Mouse (Mus musculus) neutrophil, adult 5-6 weeks (primary cell): ENCODE measurements around the gene Ifitm1. TPM values are rescaled to one million over a fixed set of nuclear protein-coding genes. Genes with fewer than 3 reads are reported as not detected.
"Not testable (repeated sequence)": the region's sequence is repeated elsewhere in the genome, so short reads cannot be mapped to it uniquely, and the experiment has no call there.

Source experiments
- ATAC-seq: fragments of 151-379, 151-347 bp; 2 replicates; pipeline ENCODE4 v1.8.0; 2017; ENCODE audit warnings: mild to moderate bottlenecking, moderate TSS enrichment; ENCODE audit not compliant: insufficient number of reproducible peaks, poor library complexity, low FRiP score, severe bottlenecking; ENCODE audit errors: extremely low read depth
- total RNA-seq: library from RNA; stranded (forward); fragments of 200-1000 nt; gene quantifications from 2 replicates; pipeline ENCODE4 v1.2.3, GENCODE M21; 2017

Gene Ifitm1
- total RNA-seq, 1 experiment from 2014 or later, result 416 TPM

DNA sequence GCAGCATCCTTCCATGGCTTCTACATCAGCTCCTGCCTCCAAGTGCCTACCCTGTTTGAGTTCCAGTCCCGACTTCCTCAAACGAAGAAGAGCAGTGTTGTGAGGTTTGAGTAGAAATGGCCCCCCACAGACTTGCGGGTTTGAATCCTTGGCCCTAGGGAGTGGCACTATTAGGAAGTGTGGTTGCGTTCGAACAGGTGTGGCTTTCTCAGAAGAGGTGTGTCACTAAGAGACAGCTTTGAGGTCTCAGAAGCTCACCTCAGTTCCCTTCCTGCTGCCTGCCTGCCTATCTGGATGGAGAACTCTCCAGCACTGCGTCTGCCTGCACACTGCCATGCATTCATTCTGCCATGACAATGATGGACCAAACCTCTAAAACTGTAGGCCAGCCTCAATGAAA lies 39.4 kb downstream of the Ifitm1 start:
- ATAC-seq, result peak; percentile 43; the same call in 1 of the 2 replicates

DNA sequence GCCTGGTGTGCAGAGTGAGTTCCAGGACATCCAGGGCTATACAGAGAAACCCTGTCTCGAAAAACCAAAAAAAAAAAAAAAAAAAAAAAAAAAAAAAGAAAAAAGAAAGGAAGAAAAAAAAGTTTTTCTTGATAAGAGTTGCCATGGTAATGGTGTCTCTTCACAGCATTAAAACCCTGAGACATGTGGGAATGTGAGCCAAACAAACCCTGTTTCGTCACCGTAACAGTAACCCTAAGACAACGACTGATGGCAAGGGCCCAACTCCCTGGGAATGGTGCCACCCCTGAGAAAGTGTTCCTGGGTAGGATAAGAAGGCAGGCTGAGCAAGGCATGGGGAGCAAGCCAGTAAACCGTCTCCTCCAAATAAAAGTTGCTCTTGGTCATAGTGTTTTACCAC lies 39.9 kb downstream of the Ifitm1 start:
- no peak for ATAC-seq

DNA sequence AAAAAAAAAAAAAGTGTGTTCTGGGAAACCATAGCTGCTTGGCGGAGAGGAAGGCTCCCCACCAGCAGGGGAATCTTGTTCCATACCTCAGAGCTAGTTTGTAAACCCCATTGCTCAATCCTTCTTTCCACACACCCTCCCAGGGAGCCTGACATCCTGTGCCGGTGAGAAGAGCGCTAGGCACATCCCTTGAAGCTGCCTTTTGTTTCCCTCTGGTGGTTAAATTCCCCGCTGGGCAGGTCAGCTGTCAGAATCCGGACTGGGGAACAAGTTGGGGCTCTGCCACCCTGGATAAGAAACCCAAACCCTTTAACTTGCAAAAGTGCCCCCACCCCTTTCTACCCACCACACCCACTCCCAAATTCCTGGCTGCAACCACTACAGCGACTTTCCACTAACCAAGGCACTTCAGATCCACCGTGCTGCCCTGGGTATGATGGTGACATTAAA lies 41.3 kb downstream of the Ifitm1 start:
- ATAC-seq, result peak; percentile 57

DNA sequence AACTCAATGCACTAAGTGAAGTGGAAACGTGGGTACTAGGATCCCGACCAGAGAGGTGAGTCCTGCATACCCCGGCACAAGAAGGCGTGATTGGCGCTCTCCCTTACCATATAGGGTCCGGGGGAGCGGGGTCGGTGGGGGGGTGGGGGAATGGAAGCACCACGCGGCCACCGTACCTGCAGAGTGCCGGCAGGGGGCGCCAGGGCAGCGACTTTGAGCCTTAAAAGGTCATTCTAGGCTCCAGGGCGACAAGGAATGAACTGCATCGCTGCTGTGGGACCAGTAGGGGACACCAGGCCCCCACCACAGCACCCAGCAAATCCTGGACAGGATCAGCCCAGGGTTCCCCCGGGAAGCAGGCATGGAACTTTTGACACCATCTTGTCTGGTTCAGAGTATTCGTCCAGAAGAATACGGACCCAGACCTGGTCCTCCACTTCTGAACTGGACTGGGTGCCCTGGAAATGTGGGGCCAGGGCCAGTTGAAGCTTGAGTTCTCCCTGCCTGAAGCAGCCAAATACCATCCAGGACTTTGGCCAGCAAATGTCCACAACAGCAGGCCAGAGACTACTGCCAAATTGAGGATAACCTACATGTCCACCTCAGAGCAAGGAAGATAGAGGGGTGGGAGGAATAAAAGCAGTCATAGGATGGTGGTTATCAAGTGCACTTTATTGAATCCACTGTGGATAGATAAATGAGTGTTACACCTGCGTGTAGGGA lies 42.1 kb downstream of the Ifitm1 start:
- ATAC-seq, result peak; percentile 75

DNA sequence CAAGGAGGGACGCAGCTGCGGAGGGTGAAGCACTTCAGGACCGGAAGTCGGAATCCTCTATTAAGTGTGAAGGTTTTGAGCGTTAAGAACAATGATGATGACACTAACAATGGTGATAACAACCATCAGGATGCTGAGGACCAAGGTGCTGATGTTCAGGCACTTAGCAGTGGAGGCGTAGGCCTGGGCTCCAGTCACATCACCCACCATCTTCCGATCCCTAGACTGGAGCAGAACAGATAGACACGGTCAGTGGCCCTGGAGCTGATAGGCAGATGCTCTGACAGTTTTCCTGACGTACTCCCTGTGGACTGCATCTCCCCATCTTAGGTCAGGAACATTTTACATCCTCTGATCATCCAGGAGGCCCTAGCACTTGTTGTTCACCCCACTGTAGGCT lies 42.6 kb downstream of the Ifitm1 start:
- ATAC-seq, result no peak

DNA sequence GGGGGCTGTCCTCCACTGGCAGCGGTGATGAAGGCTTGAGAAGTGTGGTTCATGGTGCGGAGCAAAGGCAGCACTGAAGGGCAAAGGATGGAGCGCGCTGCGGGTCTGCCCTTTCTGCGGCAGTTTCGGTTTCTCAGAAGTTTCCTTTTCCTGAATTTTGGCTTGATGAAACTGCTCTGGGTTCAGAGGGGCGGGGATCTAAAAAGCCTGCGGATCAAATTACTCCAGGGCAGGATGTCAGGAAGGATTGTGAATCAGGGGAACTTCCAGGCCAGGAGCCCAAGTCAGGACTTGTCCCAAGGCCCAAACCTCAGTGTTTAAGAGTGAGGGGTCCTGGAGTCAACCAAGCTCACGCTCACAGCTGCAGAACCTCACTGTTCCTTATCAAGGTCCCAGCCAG lies 43.6 kb downstream of the Ifitm1 start, which contains the start of gene Ifitm3:
Gene Ifitm3 (minus strand): TSS at position 178 of the 400 bp plus-strand sequence.
- no peak for ATAC-seq

DNA sequence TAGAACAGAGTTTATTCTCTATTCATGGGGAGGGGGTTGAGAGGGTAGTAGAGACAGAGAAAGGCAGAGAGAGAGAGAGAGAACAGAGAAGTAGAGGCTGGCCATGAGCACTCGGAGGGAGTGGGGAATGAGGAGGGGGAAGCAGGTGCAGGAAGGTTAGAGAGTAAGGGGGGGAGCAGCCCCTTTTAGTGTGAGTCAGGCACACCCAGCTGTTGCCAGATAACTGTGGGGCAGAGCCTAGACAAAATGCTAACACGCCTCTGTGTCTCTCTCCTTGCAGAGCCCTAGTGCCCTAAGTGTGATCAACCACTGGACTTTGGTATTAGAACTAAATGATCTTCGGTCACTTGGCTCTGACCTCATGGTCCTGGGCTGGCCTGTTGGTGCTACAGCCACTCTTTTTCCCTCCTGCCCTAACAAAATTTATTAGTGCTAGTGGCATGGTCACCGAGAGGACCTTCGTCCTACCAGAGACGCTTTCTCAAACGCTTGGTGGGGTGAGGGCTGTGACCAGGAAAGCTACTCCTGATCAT lies 44.3 kb downstream of the Ifitm1 start:
- no peak for ATAC-seq

DNA sequence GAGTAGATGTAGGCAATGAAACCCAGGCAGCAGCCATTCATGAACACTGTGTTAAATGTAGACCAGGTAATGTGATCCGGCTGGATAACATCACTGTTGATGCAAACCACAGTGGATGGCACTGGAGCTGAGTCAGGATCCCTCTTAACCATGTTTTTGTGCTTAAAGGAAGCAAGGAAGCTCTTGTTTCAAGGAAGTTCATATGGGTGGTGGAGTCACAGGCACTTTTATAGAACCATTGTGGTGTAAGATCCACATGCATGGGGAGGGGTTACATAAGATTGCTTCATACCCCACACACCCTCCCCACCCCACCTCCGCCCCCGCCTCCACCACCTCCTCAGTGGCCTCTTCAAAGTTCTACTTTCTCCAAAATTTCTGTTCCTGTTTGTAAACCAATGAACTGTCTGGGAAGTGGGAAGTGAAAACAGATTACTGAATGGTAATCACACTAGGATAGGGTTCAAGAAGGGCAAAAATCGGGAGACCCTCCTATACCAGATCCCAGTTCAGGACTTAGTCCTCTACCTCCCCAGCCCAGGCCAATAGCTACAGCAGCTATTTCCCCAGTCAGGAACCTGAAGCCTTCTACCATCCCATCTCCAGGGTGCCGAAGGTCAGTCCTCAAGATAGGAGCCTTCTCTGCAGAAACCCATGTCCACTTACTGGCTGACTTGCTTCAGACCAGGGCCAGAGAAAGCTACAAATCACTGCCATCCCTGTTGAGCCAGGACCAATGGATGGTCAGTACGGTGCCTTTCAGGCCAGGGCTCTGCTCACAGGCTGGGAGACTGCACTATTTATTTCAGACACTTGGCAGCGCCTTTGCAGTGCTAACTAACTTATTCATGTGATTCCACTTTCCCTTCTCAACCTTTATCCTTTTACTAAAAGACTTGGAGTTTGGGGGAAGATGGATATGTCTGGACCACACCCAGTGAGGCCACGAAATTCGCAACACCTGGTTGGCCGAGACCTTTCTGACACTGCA lies 50.0 kb downstream of the Ifitm1 start:
- peak; percentile 42; the same call in 1 of the 2 replicates for ATAC-seq

DNA sequence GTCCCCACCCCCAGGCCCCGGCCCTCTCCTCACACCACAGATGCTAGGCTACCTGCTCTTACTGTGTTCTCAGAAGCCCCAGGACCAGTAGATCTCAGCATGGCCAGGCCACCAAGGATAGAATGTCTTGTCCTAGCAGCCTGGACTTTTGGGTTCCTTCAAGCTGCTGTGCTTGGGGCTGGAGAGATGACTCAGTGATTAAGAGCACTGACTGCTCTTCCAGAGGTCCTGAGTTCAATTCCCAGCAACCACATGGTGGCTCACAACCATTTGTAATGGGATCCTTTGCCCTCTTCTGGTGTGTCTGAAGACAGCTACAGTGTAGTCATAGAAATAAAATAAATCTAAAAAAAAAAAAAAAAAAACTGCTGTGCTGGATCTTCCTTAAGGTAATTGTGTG lies 50.8 kb downstream of the Ifitm1 start, which contains the start of gene Ifitm6:
Gene Ifitm6 (minus strand): TSS at position 101 of the 400 bp plus-strand sequence.
- ATAC-seq, result not testable (repeated sequence)

DNA sequence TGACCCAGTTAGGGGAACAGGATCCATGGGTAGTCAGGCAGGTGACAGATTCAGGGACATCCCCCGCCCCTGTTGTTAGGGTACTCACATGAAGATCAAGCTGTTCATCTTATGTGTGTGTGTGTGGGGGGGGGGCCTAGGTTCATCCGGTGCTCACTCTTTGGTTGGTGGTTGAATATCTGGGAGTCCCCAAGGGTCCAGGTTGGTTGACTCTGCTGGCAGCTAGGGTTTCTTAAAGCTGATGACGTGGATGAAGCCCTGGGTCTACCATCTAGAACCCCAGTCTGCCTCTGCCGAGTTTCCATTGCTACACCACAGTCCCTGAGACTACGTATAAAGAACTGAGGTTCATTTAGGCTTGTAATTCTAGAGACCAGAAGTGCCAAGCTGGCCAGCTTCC lies 52.0 kb downstream of the Ifitm1 start:
- no peak for ATAC-seq

Other genes starting within 250 kb of the Ifitm1 start
- not detected in 2 replicates for gene Cyp2e1, start 203.5 kb upstream of the Ifitm1 start, total RNA-seq
- gene Syce1, start 179.4 kb upstream of the Ifitm1 start, total RNA-seq, result not detected in 2 replicates
- gene Zfp941, start 145.0 kb upstream of the Ifitm1 start, total RNA-seq, result not detected in 2 replicates
- not detected in 2 replicates for gene Urah, start 132.2 kb upstream of the Ifitm1 start, total RNA-seq
- gene Scgb1c1, start 121.7 kb upstream of the Ifitm1 start, total RNA-seq, result not detected in 2 replicates
- gene Odf3, start 119.4 kb upstream of the Ifitm1 start, total RNA-seq, result not detected in 2 replicates
- not detected in 2 replicates for gene Gm45785, start 110.9 kb upstream of the Ifitm1 start, total RNA-seq
- 120 and 128 TPM in 2 replicates for gene Ric8a, start 110.3 kb upstream of the Ifitm1 start, total RNA-seq
- gene Bet1l, start 109.6 kb upstream of the Ifitm1 start, total RNA-seq, result 28.3 and 47.1 TPM in 2 replicates
- gene Psmd13, start 85.3 kb upstream of the Ifitm1 start, total RNA-seq, result 96.6 and 110 TPM in 2 replicates
- gene Sirt3, start 84.9 kb upstream of the Ifitm1 start, total RNA-seq, result 14.5 and 20.1 TPM in 2 replicates
- gene Cox8b, start 66.8 kb upstream of the Ifitm1 start, total RNA-seq, result not detected in 2 replicates
- gene Nlrp6, start 46.3 kb upstream of the Ifitm1 start, total RNA-seq, result 0.47 TPM in 1 of 2 replicates, not detected in the other
- gene Pgghg, start 25.8 kb upstream of the Ifitm1 start, total RNA-seq, result 15.0 and 17.9 TPM in 2 replicates
- 12.8 and 18.0 TPM in 2 replicates for gene Ifitm5, start 16.9 kb upstream of the Ifitm1 start, total RNA-seq
- not detected in 2 replicates for gene Gm45717, start 11.3 kb upstream of the Ifitm1 start, total RNA-seq
- 514 and 537 TPM in 2 replicates for gene Ifitm2, start 11.2 kb upstream of the Ifitm1 start, total RNA-seq
- gene Ifitm3, start 43.5 kb downstream of the Ifitm1 start, total RNA-seq, result 187 and 230 TPM in 2 replicates
- 105 and 120 TPM in 2 replicates for gene Ifitm6, start 50.7 kb downstream of the Ifitm1 start, total RNA-seq
- not detected in 2 replicates for gene Gm17387, start 61.9 kb downstream of the Ifitm1 start, total RNA-seq
- gene B4galnt4, start 93.9 kb downstream of the Ifitm1 start, total RNA-seq, result not detected in 2 replicates
- 10.5 and 11.0 TPM in 2 replicates for gene Pkp3, start 111.0 kb downstream of the Ifitm1 start, total RNA-seq
- gene Sigirr, start 133.4 kb downstream of the Ifitm1 start, total RNA-seq, result 21.0 and 21.9 TPM in 2 replicates
- not detected in 2 replicates for gene Ano9, start 150.6 kb downstream of the Ifitm1 start, total RNA-seq
- gene Ptdss2, start 155.2 kb downstream of the Ifitm1 start, total RNA-seq, result 4.2 and 6.3 TPM in 2 replicates
- gene Rnh1, start 205.6 kb downstream of the Ifitm1 start, total RNA-seq, result 41.0 and 51.8 TPM in 2 replicates
- gene Hras, start 226.8 kb downstream of the Ifitm1 start, total RNA-seq, result 13.7 and 23.8 TPM in 2 replicates
- 1.9 and 3.9 TPM in 2 replicates for gene Lrrc56, start 226.9 kb downstream of the Ifitm1 start, total RNA-seq
- gene Lmntd2, start 246.9 kb downstream of the Ifitm1 start, total RNA-seq, result 2.6 and 3.2 TPM in 2 replicates
- 7.1 and 9.0 TPM in 2 replicates for gene Rassf7, start 248.6 kb downstream of the Ifitm1 start, total RNA-seq